Mouse (Mus musculus): ENCODE data around the gene Slc25a16. TPM values are rescaled to one million over a fixed set of nuclear protein-coding genes. Genes with fewer than 3 reads are reported as not detected.

Slc25a16 gene
- total RNA-seq (2015; ENCODE audit: low replicate concordance) (9.6 and 15.5 TPM in 2 replicates), total RNA-seq (2017; ENCODE audit: low replicate concordance) (9.1 and 19.9 TPM in 2 replicates)

DNA sequence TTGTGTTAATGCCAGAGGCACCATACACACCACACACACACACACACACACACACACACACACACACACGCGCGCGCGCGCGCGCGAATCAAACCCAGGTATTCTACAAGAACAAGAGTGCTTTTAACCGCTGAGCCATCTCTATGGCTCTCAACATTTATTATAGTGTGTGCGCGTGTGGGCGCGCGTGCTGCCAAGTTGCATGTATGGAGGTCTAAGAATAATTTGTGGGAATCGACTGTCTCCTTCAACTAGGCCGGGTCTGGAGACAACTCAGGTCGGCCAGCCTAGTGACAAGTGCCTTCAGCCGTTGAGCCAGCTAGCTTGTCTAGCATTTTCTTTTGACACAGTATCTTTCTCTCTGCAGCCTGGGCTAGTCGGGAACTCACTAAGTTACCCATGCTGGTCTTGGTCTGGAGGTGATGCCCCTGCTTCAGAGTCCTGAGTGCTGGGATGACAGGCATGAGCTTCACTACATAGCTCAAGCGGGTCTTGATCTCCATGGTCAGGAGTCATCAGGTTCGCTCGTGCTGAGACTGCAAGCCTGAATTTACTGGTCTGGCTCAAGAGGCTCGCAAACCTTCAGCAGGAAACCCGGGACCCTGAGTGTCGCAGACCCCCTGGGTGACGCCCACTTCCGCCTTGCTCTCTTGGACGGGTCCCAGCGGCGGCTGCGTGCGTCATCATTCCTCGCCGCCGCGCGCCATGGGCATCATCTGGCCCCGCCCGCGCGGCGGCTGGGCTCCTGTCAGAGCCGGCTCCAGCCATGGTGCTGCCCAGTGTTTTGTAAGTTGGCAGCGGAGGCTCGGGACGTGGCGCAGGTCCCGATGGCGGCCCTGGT, at the start of gene Slc25a16:
TSS of gene Slc25a16 (plus strand) at position 709 of the 841 bp plus-strand sequence.
- ATAC-seq (replicated peaks; ENCODE audit: low FRiP score, poor library complexity, severe bottlenecking): peak; percentile 94

GRCm38 (mm10) chr10:62874828-62875227, 45.6 kb upstream of the Slc25a16 start:
- ATAC-seq (replicated peaks; ENCODE audit: low FRiP score, poor library complexity, severe bottlenecking): no peak

DNA sequence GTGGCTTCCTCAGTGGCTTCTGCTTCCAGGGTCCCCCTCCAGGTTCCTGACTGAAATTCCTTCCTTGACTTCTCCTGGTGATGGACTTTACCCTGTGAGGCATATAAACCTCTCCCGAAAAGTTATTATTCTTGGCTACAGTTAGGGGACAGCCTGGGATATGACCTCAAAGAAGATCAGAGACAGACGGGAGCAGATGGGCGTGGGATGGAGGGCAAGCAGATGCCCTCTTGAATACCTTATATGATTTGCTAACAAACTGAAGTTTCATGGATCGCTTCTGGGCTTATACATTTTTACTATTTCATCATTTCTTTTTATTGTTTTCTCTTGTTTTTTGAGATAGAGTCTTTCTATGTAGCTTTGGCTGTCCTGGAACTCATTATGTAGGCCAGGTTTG, 44.9 kb upstream of the Slc25a16 start:
- no peak for ATAC-seq (replicated peaks; ENCODE audit: low FRiP score, poor library complexity, severe bottlenecking)

DNA sequence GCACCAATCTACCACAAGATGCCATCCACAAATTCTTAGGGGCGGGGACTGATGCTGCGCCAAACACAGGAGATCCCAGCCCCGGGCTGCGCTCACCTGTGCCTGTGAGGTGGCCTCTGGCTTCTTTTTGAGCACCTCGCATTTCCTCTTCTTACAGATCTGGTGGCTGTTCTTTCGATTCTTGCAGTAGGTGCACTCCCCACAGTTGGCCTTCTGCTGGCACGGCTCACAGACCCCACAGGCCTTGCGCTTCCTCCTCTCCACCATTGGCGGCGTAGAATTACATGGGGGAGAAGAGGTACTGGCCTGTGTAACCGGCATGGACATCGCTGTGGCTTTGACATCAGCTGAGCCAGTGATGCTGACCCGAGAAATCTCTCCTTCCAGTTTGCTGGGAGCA, 42.4 kb upstream of the Slc25a16 start:
- ATAC-seq (replicated peaks; ENCODE audit: low FRiP score, poor library complexity, severe bottlenecking): no peak

DNA sequence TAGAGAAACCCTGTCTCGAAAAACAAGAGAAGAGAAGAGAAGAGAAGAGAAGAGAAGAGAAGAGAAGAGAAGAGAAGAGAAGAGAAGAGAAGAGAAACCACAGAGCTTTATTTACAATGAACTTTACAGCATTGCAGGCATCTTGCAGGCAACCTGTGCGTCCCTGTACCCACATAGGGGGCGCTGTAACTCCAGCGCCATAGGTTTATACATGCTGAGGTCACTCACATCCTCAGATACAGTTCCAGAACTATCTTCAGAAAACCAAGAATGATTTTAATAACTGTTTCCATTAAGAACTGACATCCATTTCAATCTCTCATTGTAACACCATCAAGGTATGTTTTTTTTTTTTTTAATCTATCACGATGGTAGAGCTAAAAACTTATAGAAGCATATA, 39.2 kb upstream of the Slc25a16 start:
- no peak for ATAC-seq (replicated peaks; ENCODE audit: low FRiP score, poor library complexity, severe bottlenecking)

GRCm38 (mm10) chr10:62883933-62884372, 36.5 kb upstream of the Slc25a16 start:
- ATAC-seq (replicated peaks; ENCODE audit: low FRiP score, poor library complexity, severe bottlenecking): no peak

GRCm38 (mm10) chr10:62884517-62884916, 35.9 kb upstream of the Slc25a16 start:
- ATAC-seq (replicated peaks; ENCODE audit: low FRiP score, poor library complexity, severe bottlenecking): no peak

GRCm38 (mm10) chr10:62885460-62885859, 35.0 kb upstream of the Slc25a16 start:
- no peak for ATAC-seq (replicated peaks; ENCODE audit: low FRiP score, poor library complexity, severe bottlenecking)

DNA sequence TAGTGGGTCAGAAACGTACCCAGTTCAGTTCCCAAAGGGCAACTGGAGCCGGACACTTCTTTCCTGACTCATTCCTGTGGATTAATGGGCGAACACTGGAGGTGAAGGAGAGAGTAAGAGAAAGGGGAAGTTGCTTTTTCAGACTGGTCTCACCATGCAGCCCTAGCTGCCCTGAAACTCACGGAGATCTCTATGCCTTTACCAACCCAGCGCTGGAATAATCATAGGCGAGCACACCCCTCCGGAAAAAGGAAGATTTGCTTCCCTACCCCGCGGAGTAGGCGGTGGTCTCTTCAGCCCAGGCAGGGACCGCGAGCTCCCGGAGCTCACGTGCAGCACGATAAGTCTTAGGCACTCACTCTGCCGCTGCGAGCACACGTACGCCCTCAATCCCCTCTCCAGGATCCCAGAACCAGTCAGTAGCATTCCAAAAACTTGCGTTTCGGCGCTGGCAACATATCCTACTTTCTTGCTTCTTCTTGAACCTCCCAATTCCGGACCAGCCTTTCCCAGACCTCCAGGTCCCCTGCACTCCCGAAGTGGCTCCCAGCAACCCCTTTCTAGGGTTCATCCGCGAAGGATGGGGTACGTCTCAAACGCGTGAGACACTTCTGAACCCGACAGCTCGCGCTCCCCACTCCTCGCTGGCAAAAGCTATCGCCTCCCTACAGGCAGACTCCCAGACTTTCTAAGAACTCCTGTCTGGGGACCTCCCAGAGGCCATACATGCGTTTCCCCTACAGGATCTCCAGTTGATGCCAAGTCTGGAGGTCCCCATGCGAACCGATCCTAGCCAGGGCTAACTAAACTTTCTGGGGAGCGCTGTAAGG, 34.2 kb upstream of the Slc25a16 start:
- 0 out of 2 replicates have a peak, but pooled peaks have one; percentile 19 for ATAC-seq (replicated peaks; ENCODE audit: low FRiP score, poor library complexity, severe bottlenecking)

DNA sequence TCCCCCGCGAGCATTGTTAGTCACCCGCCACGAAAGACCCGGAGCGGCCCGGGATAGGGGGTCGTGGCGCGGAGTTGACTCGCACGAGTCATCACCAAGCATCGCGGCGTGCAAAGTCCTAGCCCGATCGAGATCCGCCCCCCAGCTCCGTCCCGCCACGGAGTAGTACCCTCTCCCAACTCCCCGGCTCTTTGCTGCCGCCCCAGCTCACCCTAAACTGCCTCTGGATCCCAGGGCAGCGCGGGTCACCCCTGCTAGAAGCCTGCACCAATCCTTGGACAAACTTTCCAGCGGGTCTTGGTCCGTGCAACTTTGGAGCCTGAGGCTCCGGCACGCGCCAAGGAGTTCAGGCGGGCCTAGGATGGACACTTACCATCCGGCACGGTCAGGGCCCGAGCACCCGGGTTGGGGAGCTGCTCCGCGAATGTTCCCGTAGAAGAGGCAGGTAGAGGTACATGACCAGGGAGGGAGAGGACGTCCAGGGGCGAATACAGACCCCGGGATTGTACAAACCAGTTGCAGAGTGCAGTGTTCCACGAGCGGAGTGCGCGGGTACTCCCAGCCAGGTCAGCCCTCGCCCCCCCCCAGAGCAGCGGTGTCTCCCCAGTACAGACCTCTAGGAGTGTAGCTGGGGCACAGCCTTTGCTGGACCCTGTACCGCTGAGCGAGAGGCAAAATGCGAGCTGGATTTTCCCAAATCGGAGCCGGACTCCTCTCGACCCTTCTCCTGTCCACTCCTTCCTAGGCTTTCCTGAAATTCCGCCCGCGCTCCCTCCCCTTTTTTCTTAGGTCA, 33.4 kb upstream of the Slc25a16 start:
- peak; percentile 14; the same call in 1 of the 2 replicates for ATAC-seq (replicated peaks; ENCODE audit: low FRiP score, poor library complexity, severe bottlenecking)

- ATAC-seq (replicated peaks; ENCODE audit: low FRiP score, poor library complexity, severe bottlenecking): no peak
Observed at GRCm38 (mm10) chr10:62891025-62891424, 29.4 kb upstream of the Slc25a16 start.

- ATAC-seq (replicated peaks; ENCODE audit: low FRiP score, poor library complexity, severe bottlenecking): no peak
Observed at GRCm38 (mm10) chr10:62892549-62893232, 27.7 kb upstream of the Slc25a16 start.

- ATAC-seq (replicated peaks; ENCODE audit: low FRiP score, poor library complexity, severe bottlenecking): no peak
Observed at GRCm38 (mm10) chr10:62893356-62893884, 27.0 kb upstream of the Slc25a16 start.

DNA sequence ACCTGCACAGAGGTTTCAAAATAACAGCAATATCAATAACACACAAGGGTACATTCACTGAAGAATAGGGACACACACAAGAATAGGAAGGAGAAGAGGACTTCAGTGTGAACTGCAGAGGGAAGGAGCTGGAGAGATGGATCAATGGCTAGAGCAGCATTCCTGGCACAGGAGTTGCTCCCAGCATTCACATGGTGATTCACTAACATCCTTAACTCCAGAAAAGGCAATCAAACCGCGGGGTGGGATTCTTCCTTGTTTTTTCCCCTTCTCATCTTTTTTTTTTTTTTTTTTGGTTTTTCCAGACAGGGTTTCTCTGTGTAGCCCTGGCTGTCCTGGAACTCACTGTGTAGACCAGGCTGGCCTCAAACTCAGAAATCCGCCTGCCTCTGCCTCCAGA, 26.0 kb upstream of the Slc25a16 start:
- ATAC-seq (replicated peaks; ENCODE audit: low FRiP score, poor library complexity, severe bottlenecking): no peak

- no peak for ATAC-seq (replicated peaks; ENCODE audit: low FRiP score, poor library complexity, severe bottlenecking)
Observed at GRCm38 (mm10) chr10:62895386-62895785, 25.0 kb upstream of the Slc25a16 start.

- no peak for ATAC-seq (replicated peaks; ENCODE audit: low FRiP score, poor library complexity, severe bottlenecking)
Observed at GRCm38 (mm10) chr10:62896035-62896434, 24.4 kb upstream of the Slc25a16 start.

DNA sequence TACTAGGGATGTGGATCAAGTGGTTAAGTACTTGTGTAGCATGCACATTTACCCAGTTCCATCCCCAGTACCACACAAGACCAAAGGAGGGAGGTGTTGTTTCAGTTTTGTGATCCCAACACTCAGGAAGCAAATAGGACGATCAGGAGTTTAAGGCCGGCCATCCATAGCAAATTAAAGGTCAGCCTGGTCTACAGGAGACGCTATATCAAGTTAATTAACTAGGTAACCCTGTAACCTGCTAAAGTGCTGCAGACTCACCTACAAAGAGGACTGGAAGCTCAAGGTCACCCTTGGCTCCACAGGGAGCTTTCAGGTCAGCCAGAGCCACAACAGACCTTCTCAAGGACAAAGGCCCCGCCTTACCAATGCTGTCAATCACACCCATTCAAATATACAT, 23.7 kb upstream of the Slc25a16 start:
- no peak for ATAC-seq (replicated peaks; ENCODE audit: low FRiP score, poor library complexity, severe bottlenecking)

DNA sequence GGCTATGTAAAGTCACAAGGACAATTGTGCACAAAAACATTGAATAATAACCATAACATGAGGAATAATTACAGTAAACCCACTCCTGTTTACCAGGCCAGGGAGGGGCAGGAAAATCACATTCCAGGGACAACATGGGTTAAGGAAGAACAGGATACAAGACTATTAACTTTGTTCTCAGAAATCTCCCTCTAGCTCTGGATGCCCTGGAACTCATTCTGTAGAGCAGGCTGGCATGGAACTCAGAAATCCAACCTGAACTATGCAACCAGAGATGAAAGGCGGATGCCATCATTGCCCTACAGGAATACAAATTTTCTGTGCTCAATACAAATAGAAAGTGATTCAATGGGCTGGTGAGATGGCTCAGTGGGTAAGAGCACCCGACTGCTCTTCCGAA, 23.0 kb upstream of the Slc25a16 start:
- ATAC-seq (replicated peaks; ENCODE audit: low FRiP score, poor library complexity, severe bottlenecking): no peak

GRCm38 (mm10) chr10:62898061-62898460, 22.4 kb upstream of the Slc25a16 start:
- ATAC-seq (replicated peaks; ENCODE audit: low FRiP score, poor library complexity, severe bottlenecking): no peak
